Comparison of ENCODE assay signal across 8 mouse cellular contexts in the genomic region with DNA sequence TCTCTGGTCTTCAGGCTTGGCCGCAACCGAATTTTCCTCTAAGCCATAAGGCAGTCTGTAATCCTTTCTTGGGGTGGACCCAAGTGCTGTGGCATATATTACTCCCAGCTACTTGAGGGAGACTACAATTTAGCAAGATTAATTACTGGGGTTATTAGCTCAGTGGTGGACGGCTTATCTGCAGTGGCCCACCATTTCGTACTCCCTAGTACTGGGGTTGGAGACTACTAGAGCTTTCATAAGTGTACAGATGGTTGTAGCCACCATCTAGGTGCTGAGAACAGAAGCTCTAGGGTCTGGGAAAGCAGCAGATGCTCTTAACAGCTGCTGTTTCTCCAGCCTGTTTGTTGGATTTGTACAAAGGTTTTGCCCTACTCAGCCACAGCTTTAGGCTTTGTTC. TPM values are rescaled to one million over a fixed set of nuclear protein-coding genes. Genes with fewer than 3 reads are reported as not detected.
DNase-seq lines count a peak whose midpoint lies in the region; ATAC-seq and TF ChIP-seq lines count a peak whose summit lies in the region.

No protein-coding gene starts in this region.

- TF ChIP-seq CTCF in bone marrow macrophage, adult 2 months (IDR thresholded peaks at IDR 0.05; ENCODE audit: low read depth, low read length): no peak

- 26% methylated on average over 4 of the region's 4 CpGs for WGBS in heart, embryonic 13.5 days
- WGBS in hindbrain, embryonic 14.5 days: 24% methylated on average over 4 of the region's 4 CpGs

- no peaks in the 10 kb centered on the region for H3K27me3 ChIP-seq in heart, embryonic 13.5 days (replicated peaks)
- no peaks in the 10 kb centered on the region for H3K27me3 ChIP-seq in hindbrain, embryonic 14.5 days (ENCODE audit: control insufficient read depth, insufficient read depth, low read length)
- no peaks in the 10 kb centered on the region for H3K27me3 ChIP-seq in myocyte (ENCODE audit: control insufficient read depth, insufficient read depth, insufficient read length)

- intact Hi-C loops in heart, postnatal 25 days (cut with DNase I): loop anchor here (5.0 kb wide), 1 partner anchor 61 kb away; no protein-coding TSS in a partner anchor

- peak overlapping the region; percentile 87 for H3K4me2 ChIP-seq in heart, embryonic 13.5 days
- H3K4me2 ChIP-seq in hindbrain, embryonic 14.5 days (replicated peaks): peak overlapping the region; percentile 71
- peak overlapping the region; percentile 98 for H3K4me2 ChIP-seq in myocyte (ENCODE audit: low read depth)

- TF ChIP-seq POLR2A in bone marrow macrophage, adult 2 months (IDR thresholded peaks at IDR 0.05; ENCODE audit: borderline replicate concordance, low read depth, low read length): no peak
- TF ChIP-seq POLR2A in myocyte (IDR thresholded peaks at IDR 0.05; ENCODE audit: insufficient read length, low read depth): no peak

- ATAC-seq in heart, embryonic 13.5 days (ENCODE audit: extremely low read depth, insufficient number of reproducible peaks, low FRiP score, low TSS enrichment): no peak
- ATAC-seq in hindbrain, embryonic 14.5 days (ENCODE audit: low FRiP score): no peak
- no peak for ATAC-seq in activated CD4-positive, CD25-positive, alpha-beta regulatory T cell, adult 4 months

- peaks cover 39% of the 10 kb centered on the region for H3K36me3 ChIP-seq in heart, embryonic 13.5 days
- H3K36me3 ChIP-seq in hindbrain, embryonic 14.5 days (replicated peaks; ENCODE audit: control insufficient read depth, insufficient read depth): peaks cover 35% of the 10 kb centered on the region
- peaks cover 26% of the 10 kb centered on the region for H3K36me3 ChIP-seq in myocyte (ENCODE audit: control insufficient read depth, insufficient read depth)

- H3K79me2 ChIP-seq in myocyte (ENCODE audit: control insufficient read depth, insufficient read depth): peaks cover 17% of the 10 kb centered on the region

- peak overlapping the region; percentile 29 for H3ac ChIP-seq in myocyte (ENCODE audit: control insufficient read depth, insufficient read length)

- peaks cover 27% of the 10 kb centered on the region for H3K4me1 ChIP-seq in heart, embryonic 13.5 days
- H3K4me1 ChIP-seq in bone marrow macrophage, adult 2 months (ENCODE audit: control insufficient read depth, insufficient read depth, low read length): peaks cover 17% of the 10 kb centered on the region
- peaks cover 18% of the 10 kb centered on the region for H3K4me1 ChIP-seq in hindbrain, embryonic 14.5 days (replicated peaks; ENCODE audit: control insufficient read depth, insufficient read depth, low read length)

- DNase-seq in heart, postnatal 25 days (ENCODE audit: low spot score): no peak
- DNase-seq in hindbrain, embryonic 14.5 days (ENCODE audit: low spot score): no peak
- DNase-seq in adrenal gland, adult 18-20 months (ENCODE audit: low spot score in 2 of 2): no peak
- DNase-seq in adrenal gland, postnatal 14 days: no peak

- no peaks in the 10 kb centered on the region for H3K9me3 ChIP-seq in heart, embryonic 13.5 days
- no peaks in the 10 kb centered on the region for H3K9me3 ChIP-seq in hindbrain, embryonic 14.5 days (ENCODE audit: control insufficient read depth, low read length)

- 0 out of 2 replicates have a peak overlapping the region, but pooled peaks have one; percentile 32 for H3K27ac ChIP-seq in heart, embryonic 13.5 days (replicated peaks)
- no peak overlapping the region for H3K27ac ChIP-seq in bone marrow macrophage, adult 2 months (ENCODE audit: insufficient read depth, low read depth, low read length)
- no peak overlapping the region for H3K27ac ChIP-seq in hindbrain, embryonic 14.5 days

- peak overlapping the region; percentile 91 for H3K9ac ChIP-seq in heart, embryonic 13.5 days
- peak overlapping the region; percentile 84 for H3K9ac ChIP-seq in hindbrain, embryonic 14.5 days

- peak overlapping the region; percentile 81 for H3K4me3 ChIP-seq in heart, embryonic 13.5 days
- peak overlapping the region; percentile 97 for H3K4me3 ChIP-seq in bone marrow macrophage, adult 2 months (ENCODE audit: insufficient read depth, low read length)
- peak overlapping the region; percentile 80 for H3K4me3 ChIP-seq in hindbrain, embryonic 14.5 days (replicated peaks; ENCODE audit: low read length)
- peak overlapping the region; percentile 93 for H3K4me3 ChIP-seq in myocyte

TF ChIP-seq in myocyte, 11 proteins besides CTCF, POLR2A, EP300 and RAD21:
- TF ChIP-seq MYOG (IDR thresholded peaks at IDR 0.05; ENCODE audit: control insufficient read depth in 1 of 3, insufficient read depth in 1 of 3, insufficient read length in 2 of 3, low read depth in 2 of 3) (no peak), TCF3 (IDR thresholded peaks at IDR 0.05; ENCODE audit: insufficient read length, low read depth) (no peak), MYOD1 (IDR thresholded peaks at IDR 0.05; ENCODE audit: control insufficient read depth in 1 of 3, insufficient read length in 2 of 3, low read depth in 2 of 3) (peak in 1 of 3 experiments; percentile 29), USF1 (IDR thresholded peaks at IDR 0.05; ENCODE audit: low read depth) (no peak)

RNA-seq across cellular contexts. Expression of a gene that starts 1.0 kb away (rescaled TPM):
- 372 and 396 TPM in 2 replicates for polyA plus RNA-seq in heart, embryonic 13.5 days (2015; fragmentation: Nextera tagmentation; extraction: Ambion mirVana)
- total RNA-seq in heart, postnatal 25 days (2021): 100 to 1,000 TPM; 144 to 157 TPM
- polyA plus RNA-seq in bone marrow macrophage, adult 2 months (2012; ENCODE audit: insufficient read depth, insufficient read length, missing spikeins): 274 and 288 TPM in 2 replicates
- polyA plus RNA-seq in hindbrain, embryonic 14.5 days (2014; fragmentation: Nextera tagmentation; extraction: Ambion mirVana): 364 and 387 TPM in 2 replicates
- 651 TPM for polyA plus RNA-seq in myocyte (2012; fragmentation: generic; extraction: Trizol)
- 100 to 1,000 TPM; 258 to 275 TPM for total RNA-seq in adrenal gland, adult 18-20 months (2021)
- 100 to 1,000 TPM; 542 to 636 TPM for polyA plus RNA-seq in activated CD4-positive, CD25-positive, alpha-beta regulatory T cell, adult 4 months (2017; shearing (Covaris generic))
- total RNA-seq in adrenal gland, postnatal 14 days (2021): 322 and 341 TPM in 2 replicates

RNA-seq across cellular contexts. Expression of a gene that starts 8.5 kb away (rescaled TPM):
- 2.3 and 3.0 TPM in 2 replicates for polyA plus RNA-seq in heart, embryonic 13.5 days (2015; fragmentation: Nextera tagmentation; extraction: Ambion mirVana)
- total RNA-seq in heart, postnatal 25 days (2021): under 1 TPM; 0.59 to 0.83 TPM
- 0.28 and 0.32 TPM in 2 replicates for polyA plus RNA-seq in bone marrow macrophage, adult 2 months (2012; ENCODE audit: insufficient read depth, insufficient read length, missing spikeins)
- 9.0 TPM in 2 replicates for polyA plus RNA-seq in hindbrain, embryonic 14.5 days (2014; fragmentation: Nextera tagmentation; extraction: Ambion mirVana)
- polyA plus RNA-seq in myocyte (2012; fragmentation: generic; extraction: Trizol): 1.8 TPM
- total RNA-seq in adrenal gland, adult 18-20 months (2021): under 1 TPM; 0.17 to 0.38 TPM
- 1 to 10 TPM in 1 of 2 experiments, under 1 TPM in 1; 0.79 to 2.5 TPM for polyA plus RNA-seq in activated CD4-positive, CD25-positive, alpha-beta regulatory T cell, adult 4 months (2017; shearing (Covaris generic))
- 1.2 and 2.3 TPM in 2 replicates for total RNA-seq in adrenal gland, postnatal 14 days (2021)
